Mouse (Mus musculus) kidney, adult 2 months (tissue): ENCODE measurements around the gene Scd2.

Experiments
- CTCF ChIP-seq: fragments of 200-500 bp; conservative IDR thresholded peaks from 2 replicates; pipeline ENCODE4 v1.5.1; 2011; ENCODE audit warnings: low read depth, mild to moderate bottlenecking, control low read depth, low read length, moderate library complexity, mixed read lengths; ENCODE audit not compliant: insufficient read depth, insufficient read length
- POLR2A ChIP-seq: fragments of 200-500 bp; IDR thresholded peaks from one replicate; pipeline ENCODE4 v1.6.1; 2011; ENCODE audit warnings: low read depth, low read length, control low read depth

DNA sequence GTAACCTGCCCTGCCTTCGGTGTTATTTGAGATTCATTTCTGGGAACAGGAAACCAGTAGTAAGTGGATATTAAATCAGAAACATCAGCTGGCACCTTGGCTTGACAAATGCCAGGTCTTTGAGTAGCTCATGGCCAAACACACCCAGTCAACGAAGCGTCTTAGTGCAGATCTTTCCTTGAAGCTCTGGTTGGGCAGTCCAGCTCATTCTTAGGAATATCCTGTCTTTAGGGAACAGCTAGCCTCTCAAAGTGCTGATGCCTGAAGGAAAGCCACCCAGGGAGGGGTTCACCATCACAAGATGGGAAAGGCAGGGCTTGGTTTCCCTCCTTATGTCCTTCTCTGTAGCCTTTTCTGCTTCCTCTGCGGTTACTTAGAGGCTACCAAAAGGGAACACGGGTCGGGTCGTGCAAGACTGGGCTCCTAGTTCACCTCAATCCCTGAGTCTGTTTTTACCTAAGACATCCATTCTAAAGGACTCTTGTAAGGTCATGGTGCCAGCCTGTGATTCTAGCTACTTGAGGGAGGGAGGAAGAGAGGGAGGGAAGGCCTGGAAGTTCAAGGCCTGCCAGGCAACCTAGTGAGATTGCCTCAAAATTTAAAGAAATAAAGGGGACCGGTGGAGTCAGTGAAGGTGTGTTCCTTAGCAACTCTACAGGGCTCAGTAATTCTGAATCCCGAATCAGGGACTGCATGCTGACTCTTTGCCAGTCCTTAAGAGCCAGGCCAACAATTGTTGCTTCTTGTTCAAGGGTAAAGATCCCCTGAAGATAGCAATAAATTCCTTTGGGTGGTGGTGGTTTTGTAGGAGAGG, 13.8 kb downstream of the Scd2 start:
- TF ChIP-seq CTCF (no peak), POLR2A (no peak)
